Mouse (Mus musculus) olfactory bulb, adult 2 months (tissue): ENCODE results near the gene Gm614.

Experiments used
- CTCF ChIP-seq: fragments of 200-500 bp; IDR thresholded peaks from 2 replicates; pipeline ENCODE4 v1.5.1; 2012; ENCODE audit warnings: low read depth, mild to moderate bottlenecking, low read length, moderate library complexity; ENCODE audit not compliant: insufficient read depth
- POLR2A ChIP-seq: fragments of 200-500 bp; IDR thresholded peaks from 2 replicates; pipeline ENCODE4 v1.6.1; 2012; ENCODE audit warnings: mild to moderate bottlenecking, low read depth, low read length, moderate library complexity; ENCODE audit not compliant: insufficient read depth

GRCm38 (mm10) chrX:101301654-101302053 is 37.9 kb upstream of the Gm614 start:
- TF ChIP-seq CTCF (no peak), POLR2A (no peak)
